Mouse (Mus musculus): ENCODE data around the gene 4930404N11Rik. TPM values are rescaled to one million over a fixed set of nuclear protein-coding genes. Genes with fewer than 3 reads are reported as not detected.
A peak's percentile ranks its signal among the peaks of the same experiment; 100 is the strongest.

Gene 4930404N11Rik
- polyA plus RNA-seq, 1 experiment = 30.6 TPM

GRCm38 (mm10) chr10:81384605-81384982 lies 19.0 kb upstream of the 4930404N11Rik start:
- peaks cover 41% of the 10 kb centered on the region for H3K36me3 ChIP-seq (replicated peaks; ENCODE audit: low read length)

GRCm38 (mm10) chr10:81383802-81384604 lies 18.4 kb upstream of the 4930404N11Rik start, which contains the start of the genes Dohh and Gm48551:
Gene Dohh (plus strand): TSS chr10:81384428.
Gene Gm48551 (plus strand): TSS chr10:81384466.
- TF ChIP-seq FLI1 (IDR thresholded peaks at IDR 0.05; ENCODE audit: low read length) (peak; percentile 91), GATA1 (IDR thresholded peaks at IDR 0.05; ENCODE audit: borderline replicate concordance, low read length) (no peak)
- H3K36me3 ChIP-seq (replicated peaks; ENCODE audit: low read length) = peaks cover 35% of the 10 kb centered on the region
- peaks cover 79% of the 10 kb centered on the region for H3K4me1 ChIP-seq

More at GRCm38 (mm10) chr10:81384605-81384982, 19.0 kb upstream of the 4930404N11Rik start:
- Histone ChIP-seq H3K4me3 (replicated peaks) (peak overlapping the region; percentile 91), H3K27me3 (replicated peaks) (no peaks in the 10 kb centered on the region), H3K4me1 (peaks cover 77% of the 10 kb centered on the region), H3K9me3 (no peaks in the 10 kb centered on the region)
- TF ChIP-seq FLI1 (IDR thresholded peaks at IDR 0.05; ENCODE audit: low read length) (no peak), GATA1 (IDR thresholded peaks at IDR 0.05; ENCODE audit: borderline replicate concordance, low read length) (no peak)

DNA sequence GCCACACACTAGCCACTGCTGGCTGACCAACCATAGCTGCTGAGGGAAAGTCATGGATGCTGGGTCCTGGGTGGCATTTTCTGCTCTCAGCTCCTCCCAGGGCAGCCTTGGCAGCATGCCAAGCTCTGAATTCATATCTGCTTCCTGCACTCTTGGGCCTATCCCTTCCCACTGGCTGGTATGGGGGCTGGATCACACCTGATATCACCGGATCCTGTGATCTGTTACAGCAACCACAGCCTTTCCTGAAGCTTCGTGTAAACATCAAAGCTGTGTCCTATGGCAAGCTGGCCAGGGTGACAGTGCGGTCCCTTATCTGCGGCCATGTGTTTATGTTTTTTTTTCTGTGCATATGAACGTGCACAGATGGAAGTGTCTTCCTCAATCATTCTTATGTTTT lies 16.4 kb upstream of the 4930404N11Rik start:
- H3K4me1 ChIP-seq = peaks cover 78% of the 10 kb centered on the region
- peaks cover 18% of the 10 kb centered on the region for H3K36me3 ChIP-seq (replicated peaks; ENCODE audit: low read length)
- no peaks in the 10 kb centered on the region for H3K27me3 ChIP-seq (replicated peaks)
- H3K9me3 ChIP-seq = no peaks in the 10 kb centered on the region
- peak; percentile 82 for TF ChIP-seq FLI1 (IDR thresholded peaks at IDR 0.05; ENCODE audit: low read length)
- TF ChIP-seq GATA1 (IDR thresholded peaks at IDR 0.05; ENCODE audit: borderline replicate concordance, low read length) = peak; percentile 99
- peak overlapping the region; percentile 83 for H3K4me3 ChIP-seq (replicated peaks)

More at GRCm38 (mm10) chr10:81383802-81384604, 18.4 kb upstream of the 4930404N11Rik start, which contains the start of the genes Dohh and Gm48551:
- no peaks in the 10 kb centered on the region for H3K27me3 ChIP-seq (replicated peaks)
- peak within 1 kb of the TSS; percentile 91 for H3K4me3 ChIP-seq (replicated peaks)
- no peaks in the 10 kb centered on the region for H3K9me3 ChIP-seq

GRCm38 (mm10) chr10:81379809-81380378 lies 14.3 kb upstream of the 4930404N11Rik start:
- H3K4me3 ChIP-seq (replicated peaks) = peak overlapping the region; percentile 39
- TF ChIP-seq GATA1 (IDR thresholded peaks at IDR 0.05; ENCODE audit: borderline replicate concordance, low read length) (no peak), FLI1 (IDR thresholded peaks at IDR 0.05; ENCODE audit: low read length) (no peak)
- peaks cover 78% of the 10 kb centered on the region for H3K4me1 ChIP-seq
- H3K9me3 ChIP-seq = no peaks in the 10 kb centered on the region
- H3K27me3 ChIP-seq (replicated peaks) = no peaks in the 10 kb centered on the region
- peaks cover 20% of the 10 kb centered on the region for H3K36me3 ChIP-seq (replicated peaks; ENCODE audit: low read length)

- Histone ChIP-seq H3K4me3 (replicated peaks) (peak overlapping the region; percentile 95), H3K36me3 (replicated peaks; ENCODE audit: low read length) (peaks cover 26% of the 10 kb centered on the region), H3K9me3 (no peaks in the 10 kb centered on the region), H3K27me3 (replicated peaks) (no peaks in the 10 kb centered on the region), H3K4me1 (peaks cover 78% of the 10 kb centered on the region)
- TF ChIP-seq GATA1 (IDR thresholded peaks at IDR 0.05; ENCODE audit: borderline replicate concordance, low read length) (no peak), FLI1 (IDR thresholded peaks at IDR 0.05; ENCODE audit: low read length) (no peak)
Measured at GRCm38 (mm10) chr10:81379183-81379553, 13.6 kb upstream of the 4930404N11Rik start.

DNA sequence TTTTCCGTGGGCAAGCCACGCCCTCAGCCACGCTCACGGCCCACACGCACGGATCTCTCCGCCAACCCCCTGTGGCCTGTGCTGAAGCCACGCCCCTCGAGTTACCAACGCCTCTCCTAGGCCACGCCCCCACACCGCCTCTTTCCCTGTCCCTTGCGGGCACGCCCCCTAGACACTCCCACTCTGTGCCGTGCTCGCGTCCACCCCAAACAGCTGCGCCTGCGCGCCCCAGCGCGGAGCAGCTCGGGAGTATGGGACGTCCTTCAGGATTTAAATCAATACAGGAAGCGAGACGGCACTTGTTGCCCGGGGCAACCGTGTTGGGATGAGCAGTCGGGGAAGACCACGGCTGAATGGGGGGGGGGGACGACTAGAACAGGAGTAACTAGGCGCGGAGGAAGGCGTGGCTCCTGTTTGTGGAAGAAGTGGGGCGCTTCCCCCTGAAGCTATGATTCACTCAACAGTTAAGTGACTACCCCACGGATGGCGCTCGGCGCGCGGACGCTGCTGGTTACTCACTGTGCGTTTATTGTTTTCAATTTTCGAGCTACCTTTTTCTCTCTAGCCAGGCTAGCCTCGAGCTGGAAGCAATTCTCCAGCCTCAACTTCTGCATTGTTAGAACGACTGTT lies 13.1 kb upstream of the 4930404N11Rik start:
- Histone ChIP-seq H3K27me3 (replicated peaks) (no peaks in the 10 kb centered on the region), H3K4me1 (peaks cover 83% of the 10 kb centered on the region), H3K36me3 (replicated peaks; ENCODE audit: low read length) (peaks cover 31% of the 10 kb centered on the region), H3K9me3 (no peaks in the 10 kb centered on the region), H3K4me3 (replicated peaks) (peak overlapping the region; percentile 95)
- 0 out of 2 replicates have a peak, but pooled peaks have one; percentile 21 for TF ChIP-seq FLI1 (IDR thresholded peaks at IDR 0.05; ENCODE audit: low read length)
- no peak for TF ChIP-seq GATA1 (IDR thresholded peaks at IDR 0.05; ENCODE audit: borderline replicate concordance, low read length)

DNA sequence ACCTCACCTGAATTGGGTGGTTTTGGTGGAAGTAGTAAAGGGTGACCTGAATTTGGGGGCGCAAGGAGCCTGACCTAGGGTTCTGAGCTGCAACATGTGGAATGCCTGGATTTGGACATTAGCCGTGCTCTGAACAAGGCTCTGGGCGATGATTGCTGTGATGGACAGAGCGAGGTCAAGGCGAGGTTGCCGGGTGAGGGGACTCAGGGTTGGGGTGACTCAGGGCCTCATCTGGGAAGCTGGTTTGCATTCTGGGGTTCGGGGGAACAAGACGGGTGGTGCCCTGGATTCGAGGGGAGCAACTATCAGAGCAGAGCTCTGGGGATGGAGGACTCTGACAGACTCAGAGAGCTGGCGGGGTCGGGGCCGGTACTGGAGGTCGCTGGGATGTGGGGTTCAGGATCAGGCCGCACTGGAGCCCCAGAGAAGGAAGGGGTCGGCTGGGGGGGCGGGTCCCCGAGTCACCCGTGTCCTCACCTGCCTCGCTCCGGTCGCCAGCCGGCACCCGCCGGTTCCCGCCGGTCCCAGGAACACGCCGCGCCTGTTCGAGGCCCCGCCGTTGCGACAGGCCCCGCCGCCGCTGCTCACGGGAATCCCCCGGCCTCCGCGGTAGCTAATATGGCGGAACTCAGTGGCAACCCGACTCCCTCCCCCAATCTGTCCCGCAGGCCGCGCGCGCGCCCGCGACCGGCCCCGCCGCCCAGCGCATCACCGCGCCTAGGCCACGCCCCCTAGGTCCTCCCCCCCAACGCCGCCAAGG lies 12.4 kb upstream of the 4930404N11Rik start, which contains the start of gene Fzr1:
Gene Fzr1, minus strand, starts transcription at position 724 of the 760 bp plus-strand sequence.
- no peak for TF ChIP-seq FLI1 (IDR thresholded peaks at IDR 0.05; ENCODE audit: low read length)
- peaks cover 38% of the 10 kb centered on the region for H3K36me3 ChIP-seq (replicated peaks; ENCODE audit: low read length)
- H3K4me1 ChIP-seq = peaks cover 87% of the 10 kb centered on the region
- peak within 1 kb of the TSS; percentile 95 for H3K4me3 ChIP-seq (replicated peaks)
- no peaks in the 10 kb centered on the region for H3K9me3 ChIP-seq
- H3K27me3 ChIP-seq (replicated peaks) = no peaks in the 10 kb centered on the region

DNA sequence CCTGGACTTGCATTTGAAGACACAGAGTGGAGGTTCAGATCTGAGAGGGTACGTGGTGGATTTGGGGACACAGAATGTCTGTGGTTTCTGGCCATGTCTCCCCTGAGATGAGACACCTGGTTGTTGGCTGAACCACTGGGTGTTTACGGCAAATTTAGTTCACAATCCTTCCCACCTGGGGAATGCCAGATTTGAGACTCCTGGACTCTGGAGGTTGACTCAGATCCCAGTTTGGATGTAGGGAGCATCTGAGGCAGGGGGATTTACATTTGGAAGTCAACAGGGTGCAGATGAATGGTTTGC lies 11.7 kb upstream of the 4930404N11Rik start:
- peaks cover 44% of the 10 kb centered on the region for H3K36me3 ChIP-seq (replicated peaks; ENCODE audit: low read length)
- no peaks in the 10 kb centered on the region for H3K27me3 ChIP-seq (replicated peaks)
- H3K4me3 ChIP-seq (replicated peaks) = peak overlapping the region; percentile 95
- peaks cover 87% of the 10 kb centered on the region for H3K4me1 ChIP-seq
- no peaks in the 10 kb centered on the region for H3K9me3 ChIP-seq
- TF ChIP-seq FLI1 (IDR thresholded peaks at IDR 0.05; ENCODE audit: low read length) (no peak), GATA1 (IDR thresholded peaks at IDR 0.05; ENCODE audit: borderline replicate concordance, low read length) (no peak)

All from megakaryocyte, embryonic 14.5 days (primary cell).